Mouse (Mus musculus): Measurements from ENCODE around the gene Rbfox1. TPM values are rescaled to one million over a fixed set of nuclear protein-coding genes. Genes with fewer than 3 reads are reported as not detected.

Rbfox1 gene
- polyA plus RNA-seq, 1 experiment from 2014 or later = 4.7 TPM

- 80% methylated on average over 3 of the region's 3 CpGs for WGBS
- no peak overlapping the region for H3K27ac ChIP-seq (replicated peaks in 1 of 2; ENCODE audit: control insufficient read depth in 1 of 2, insufficient read depth in 1 of 2, low read depth in 2 of 2, low read length in 2 of 2)
Observed at GRCm38 (mm10) chr16:7242501-7242900, 1357.3 kb downstream of the Rbfox1 start.

GRCm38 (mm10) chr16:7244382-7244781, 1359.2 kb downstream of the Rbfox1 start:
- WGBS = 57% methylated on average over 1 of the region's 1 CpGs
- H3K4me3 ChIP-seq (ENCODE audit: control insufficient read depth in 1 of 2, insufficient read depth in 1 of 2, low read depth in 1 of 2, low read length in 2 of 2) = no peak overlapping the region
- H3K36me3 ChIP-seq (ENCODE audit: control insufficient read depth, insufficient read depth, low read length) = no peaks in the 10 kb centered on the region
- no peak overlapping the region for H3K4me2 ChIP-seq (ENCODE audit: low read length)
- no peaks in the 10 kb centered on the region for H3K4me1 ChIP-seq (ENCODE audit: control insufficient read depth in 2 of 2, insufficient read depth in 2 of 2, low read length in 2 of 2)
- no peaks in the 10 kb centered on the region for H3K27me3 ChIP-seq (ENCODE audit: control insufficient read depth, insufficient read depth, low read length)
- ATAC-seq (ENCODE audit: insufficient number of reproducible peaks, insufficient read depth, low FRiP score, low read depth) = no peak
- H3K9me3 ChIP-seq (ENCODE audit: control insufficient read depth, low read length) = no peaks in the 10 kb centered on the region
- H3K9ac ChIP-seq (ENCODE audit: low read length) = no peak overlapping the region
- H3K27ac ChIP-seq (replicated peaks in 1 of 2; ENCODE audit: control insufficient read depth in 1 of 2, insufficient read depth in 1 of 2, low read depth in 2 of 2, low read length in 2 of 2) = no peak overlapping the region

More at GRCm38 (mm10) chr16:7242501-7242900, 1357.3 kb downstream of the Rbfox1 start:
- Histone ChIP-seq H3K4me3 (ENCODE audit: control insufficient read depth in 1 of 2, insufficient read depth in 1 of 2, low read depth in 1 of 2, low read length in 2 of 2) (no peak overlapping the region), H3K4me1 (ENCODE audit: control insufficient read depth in 2 of 2, insufficient read depth in 2 of 2, low read length in 2 of 2) (no peaks in the 10 kb centered on the region), H3K36me3 (ENCODE audit: control insufficient read depth, insufficient read depth, low read length) (no peaks in the 10 kb centered on the region), H3K27me3 (ENCODE audit: control insufficient read depth, insufficient read depth, low read length) (no peaks in the 10 kb centered on the region), H3K4me2 (ENCODE audit: low read length) (no peak overlapping the region), H3K9me3 (ENCODE audit: control insufficient read depth, low read length) (no peaks in the 10 kb centered on the region), H3K9ac (ENCODE audit: low read length) (no peak overlapping the region)
- ATAC-seq (ENCODE audit: insufficient number of reproducible peaks, insufficient read depth, low FRiP score, low read depth) = no peak

GRCm38 (mm10) chr16:7251696-7252095, 1366.5 kb downstream of the Rbfox1 start:
- no peaks in the 10 kb centered on the region for H3K27me3 ChIP-seq (ENCODE audit: control insufficient read depth, insufficient read depth, low read length)
- no peaks in the 10 kb centered on the region for H3K4me1 ChIP-seq (ENCODE audit: control insufficient read depth in 2 of 2, insufficient read depth in 2 of 2, low read length in 2 of 2)
- 79% methylated on average over 4 of the region's 4 CpGs for WGBS
- H3K27ac ChIP-seq (replicated peaks in 1 of 2; ENCODE audit: control insufficient read depth in 1 of 2, insufficient read depth in 1 of 2, low read depth in 2 of 2, low read length in 2 of 2) = no peak overlapping the region
- H3K4me3 ChIP-seq (ENCODE audit: control insufficient read depth in 1 of 2, insufficient read depth in 1 of 2, low read depth in 1 of 2, low read length in 2 of 2) = no peak overlapping the region
- H3K9ac ChIP-seq (ENCODE audit: low read length) = no peak overlapping the region
- H3K4me2 ChIP-seq (ENCODE audit: low read length) = no peak overlapping the region
- ATAC-seq (ENCODE audit: insufficient number of reproducible peaks, insufficient read depth, low FRiP score, low read depth) = no peak
- no peaks in the 10 kb centered on the region for H3K9me3 ChIP-seq (ENCODE audit: control insufficient read depth, low read length)
- H3K36me3 ChIP-seq (ENCODE audit: control insufficient read depth, insufficient read depth, low read length) = no peaks in the 10 kb centered on the region

- ATAC-seq (ENCODE audit: insufficient number of reproducible peaks, insufficient read depth, low FRiP score, low read depth) = no peak
- H3K9me3 ChIP-seq (ENCODE audit: control insufficient read depth, low read length) = no peaks in the 10 kb centered on the region
- no peaks in the 10 kb centered on the region for H3K4me1 ChIP-seq (ENCODE audit: control insufficient read depth in 2 of 2, insufficient read depth in 2 of 2, low read length in 2 of 2)
- no peak overlapping the region for H3K27ac ChIP-seq (replicated peaks in 1 of 2; ENCODE audit: control insufficient read depth in 1 of 2, insufficient read depth in 1 of 2, low read depth in 2 of 2, low read length in 2 of 2)
- WGBS = 74% methylated on average over 4 of the region's 4 CpGs
- no peak overlapping the region for H3K9ac ChIP-seq (ENCODE audit: low read length)
- H3K4me3 ChIP-seq (ENCODE audit: control insufficient read depth in 1 of 2, insufficient read depth in 1 of 2, low read depth in 1 of 2, low read length in 2 of 2) = no peak overlapping the region
- no peaks in the 10 kb centered on the region for H3K27me3 ChIP-seq (ENCODE audit: control insufficient read depth, insufficient read depth, low read length)
- no peaks in the 10 kb centered on the region for H3K36me3 ChIP-seq (ENCODE audit: control insufficient read depth, insufficient read depth, low read length)
- H3K4me2 ChIP-seq (ENCODE audit: low read length) = no peak overlapping the region
Observed at GRCm38 (mm10) chr16:7257366-7257765, 1372.2 kb downstream of the Rbfox1 start.

- H3K27ac ChIP-seq (replicated peaks in 1 of 2; ENCODE audit: control insufficient read depth in 1 of 2, insufficient read depth in 1 of 2, low read depth in 2 of 2, low read length in 2 of 2) = no peak overlapping the region
Observed at GRCm38 (mm10) chr16:7263261-7263660, 1378.1 kb downstream of the Rbfox1 start.

GRCm38 (mm10) chr16:7265715-7266114, 1380.6 kb downstream of the Rbfox1 start:
- no peak for ATAC-seq (ENCODE audit: insufficient number of reproducible peaks, insufficient read depth, low FRiP score, low read depth)
- Histone ChIP-seq H3K27ac (replicated peaks in 1 of 2; ENCODE audit: control insufficient read depth in 1 of 2, insufficient read depth in 1 of 2, low read depth in 2 of 2, low read length in 2 of 2) (no peak overlapping the region), H3K9ac (ENCODE audit: low read length) (no peak overlapping the region), H3K4me2 (ENCODE audit: low read length) (no peak overlapping the region), H3K27me3 (ENCODE audit: control insufficient read depth, insufficient read depth, low read length) (no peaks in the 10 kb centered on the region), H3K4me3 (ENCODE audit: control insufficient read depth in 1 of 2, insufficient read depth in 1 of 2, low read depth in 1 of 2, low read length in 2 of 2) (no peak overlapping the region), H3K4me1 (ENCODE audit: control insufficient read depth in 2 of 2, insufficient read depth in 2 of 2, low read length in 2 of 2) (no peaks in the 10 kb centered on the region), H3K36me3 (ENCODE audit: control insufficient read depth, insufficient read depth, low read length) (no peaks in the 10 kb centered on the region), H3K9me3 (ENCODE audit: control insufficient read depth, low read length) (no peaks in the 10 kb centered on the region)

More at GRCm38 (mm10) chr16:7263261-7263660, 1378.1 kb downstream of the Rbfox1 start:
- no peak for ATAC-seq (ENCODE audit: insufficient number of reproducible peaks, insufficient read depth, low FRiP score, low read depth)
- Histone ChIP-seq H3K36me3 (ENCODE audit: control insufficient read depth, insufficient read depth, low read length) (no peaks in the 10 kb centered on the region), H3K4me3 (ENCODE audit: control insufficient read depth in 1 of 2, insufficient read depth in 1 of 2, low read depth in 1 of 2, low read length in 2 of 2) (no peak overlapping the region), H3K4me1 (ENCODE audit: control insufficient read depth in 2 of 2, insufficient read depth in 2 of 2, low read length in 2 of 2) (no peaks in the 10 kb centered on the region), H3K27me3 (ENCODE audit: control insufficient read depth, insufficient read depth, low read length) (no peaks in the 10 kb centered on the region), H3K9ac (ENCODE audit: low read length) (no peak overlapping the region), H3K4me2 (ENCODE audit: low read length) (no peak overlapping the region), H3K9me3 (ENCODE audit: control insufficient read depth, low read length) (no peaks in the 10 kb centered on the region)
- 81% methylated on average over 1 of the region's 1 CpGs for WGBS

GRCm38 (mm10) chr16:7275501-7275900, 1390.3 kb downstream of the Rbfox1 start:
- H3K36me3 ChIP-seq (ENCODE audit: control insufficient read depth, insufficient read depth, low read length) = no peaks in the 10 kb centered on the region
- H3K4me2 ChIP-seq (ENCODE audit: low read length) = no peak overlapping the region
- no peak overlapping the region for H3K27ac ChIP-seq (replicated peaks in 1 of 2; ENCODE audit: control insufficient read depth in 1 of 2, insufficient read depth in 1 of 2, low read depth in 2 of 2, low read length in 2 of 2)
- 92% methylated on average over 5 of the region's 5 CpGs for WGBS
- H3K27me3 ChIP-seq (ENCODE audit: control insufficient read depth, insufficient read depth, low read length) = no peaks in the 10 kb centered on the region
- H3K4me3 ChIP-seq (ENCODE audit: control insufficient read depth in 1 of 2, insufficient read depth in 1 of 2, low read depth in 1 of 2, low read length in 2 of 2) = no peak overlapping the region
- no peak overlapping the region for H3K9ac ChIP-seq (ENCODE audit: low read length)
- H3K9me3 ChIP-seq (ENCODE audit: control insufficient read depth, low read length) = no peaks in the 10 kb centered on the region
- H3K4me1 ChIP-seq (ENCODE audit: control insufficient read depth in 2 of 2, insufficient read depth in 2 of 2, low read length in 2 of 2) = peaks cover 2 to 6% of the 10 kb centered on the region in 2 experiments; a peak in 2 of 4 replicates
- ATAC-seq (ENCODE audit: insufficient number of reproducible peaks, insufficient read depth, low FRiP score, low read depth) = no peak

- no peak overlapping the region for H3K27ac ChIP-seq (replicated peaks in 1 of 2; ENCODE audit: control insufficient read depth in 1 of 2, insufficient read depth in 1 of 2, low read depth in 2 of 2, low read length in 2 of 2)
- H3K4me1 ChIP-seq (ENCODE audit: control insufficient read depth in 2 of 2, insufficient read depth in 2 of 2, low read length in 2 of 2) = peaks cover 2 to 6% of the 10 kb centered on the region in 2 experiments; a peak in 2 of 4 replicates
- H3K4me3 ChIP-seq (ENCODE audit: control insufficient read depth in 1 of 2, insufficient read depth in 1 of 2, low read depth in 1 of 2, low read length in 2 of 2) = no peak overlapping the region
- ATAC-seq (ENCODE audit: insufficient number of reproducible peaks, insufficient read depth, low FRiP score, low read depth) = no peak
- H3K9ac ChIP-seq (ENCODE audit: low read length) = no peak overlapping the region
- H3K4me2 ChIP-seq (ENCODE audit: low read length) = no peak overlapping the region
- H3K9me3 ChIP-seq (ENCODE audit: control insufficient read depth, low read length) = no peaks in the 10 kb centered on the region
- WGBS = 19% methylated on average over 1 of the region's 1 CpGs
- H3K36me3 ChIP-seq (ENCODE audit: control insufficient read depth, insufficient read depth, low read length) = no peaks in the 10 kb centered on the region
- H3K27me3 ChIP-seq (ENCODE audit: control insufficient read depth, insufficient read depth, low read length) = no peaks in the 10 kb centered on the region
Observed at GRCm38 (mm10) chr16:7275901-7276300, 1390.7 kb downstream of the Rbfox1 start.
